Mouse (Mus musculus): ENCODE measurements at regions not wholly inside any gene's neighbourhood (a gene's known extent, or its start where the extent isn't known, plus 50 kb on each side); places are given as distances from the start of the nearest gene placed in this dataset.
A peak's percentile ranks its signal among the peaks of the same experiment; 100 is the strongest.

GRCm38 (mm10) chr15:49555793-49556192 lies 4328.9 kb upstream of the Gm7489 start:
- DNase-seq (ENCODE audit: extremely low read depth): no peak
- dilution Hi-C loops (cut with MboI; ENCODE audit: extremely low pct_ligation_motif_present, extremely low pct_unique_long_range_greater_than_20kb, low sequenced_read_pairs): no loop called here
- in situ Hi-C loops (cut with MboI; ENCODE audit: low pct_ligation_motif_present, low pct_unique_long_range_greater_than_20kb, low sequenced_read_pairs): no loop called here

GRCm38 (mm10) chr15:49560401-49560800 lies 4324.3 kb upstream of the Gm7489 start:
- peaks cover 31% of the 10 kb centered on the region for H3K9me3 ChIP-seq (replicated peaks; ENCODE audit: low read length)
- H3K27me3 ChIP-seq (replicated peaks): no peaks in the 10 kb centered on the region
- no peak overlapping the region for H3K9ac ChIP-seq (ENCODE audit: insufficient read depth, low read depth)
- H3K36me3 ChIP-seq (replicated peaks in 1 of 2; ENCODE audit: control insufficient read depth in 1 of 2, insufficient read depth in 1 of 2, low read length in 1 of 2): no peaks in the 10 kb centered on the region
- dilution Hi-C loops (cut with MboI; ENCODE audit: extremely low pct_ligation_motif_present, extremely low pct_unique_long_range_greater_than_20kb, low sequenced_read_pairs) (no loop called here), in situ Hi-C loops (cut with MboI; ENCODE audit: low pct_ligation_motif_present, low pct_unique_long_range_greater_than_20kb, low sequenced_read_pairs) (no loop called here)
- DNase-seq (ENCODE audit: extremely low read depth): no peak
- TF ChIP-seq CHD2 (IDR thresholded peaks at IDR 0.05; ENCODE audit: low read length) (no peak), ZNF384 (IDR thresholded peaks at IDR 0.05; ENCODE audit: low read depth, low read length) (no peak), POLR2A (IDR thresholded peaks at IDR 0.05; ENCODE audit: low read depth, low read length) (no peak), USF2 (conservative IDR thresholded peaks at IDR 0.05; ENCODE audit: low read depth, low read length) (no peak), CTCF (conservative IDR thresholded peaks at IDR 0.05 in 1 of 2, IDR thresholded peaks at IDR 0.05 in 1 of 2; ENCODE audit: low read depth in 2 of 2, low read length in 2 of 2) (no peak), RAD21 (IDR thresholded peaks at IDR 0.05; ENCODE audit: low read depth, low read length) (no peak), RCOR1 (conservative IDR thresholded peaks at IDR 0.05; ENCODE audit: low read depth, low read length) (no peak), JUN (IDR thresholded peaks at IDR 0.05; ENCODE audit: insufficient read depth, low read depth, low read length) (no peak), ZC3H11A (IDR thresholded peaks at IDR 0.05; ENCODE audit: low read depth, low read length) (no peak), E2F4 (IDR thresholded peaks at IDR 0.05; ENCODE audit: insufficient replicate concordance, low read depth, low read length) (no peak), GABPA (IDR thresholded peaks at IDR 0.05; ENCODE audit: insufficient replicate concordance, low read depth, low read length) (no peak), BHLHE40 (IDR thresholded peaks at IDR 0.05; ENCODE audit: low read depth, low read length) (no peak), JUND (conservative IDR thresholded peaks at IDR 0.05; ENCODE audit: low read depth, low read length) (no peak), USF1 (IDR thresholded peaks at IDR 0.05; ENCODE audit: low read depth, low read length) (no peak), MAX (IDR thresholded peaks at IDR 0.05; ENCODE audit: low read length) (no peak), MXI1 (IDR thresholded peaks at IDR 0.05; ENCODE audit: low read depth, low read length) (no peak), NELFE (IDR thresholded peaks at IDR 0.05; ENCODE audit: low read depth, low read length) (no peak), ELF1 (IDR thresholded peaks at IDR 0.05; ENCODE audit: low read depth, low read length) (no peak), POLR2AphosphoS2 (IDR thresholded peaks at IDR 0.05; ENCODE audit: low read depth, low read length) (no peak), TBP (conservative IDR thresholded peaks at IDR 0.05; ENCODE audit: low read depth, low read length) (no peak)
- H3K27ac ChIP-seq (ENCODE audit: insufficient read depth, low read depth): no peak overlapping the region
- H3K79me2 ChIP-seq (replicated peaks; ENCODE audit: control insufficient read depth, extremely low read depth, insufficient read depth, poor library complexity, severe bottlenecking): no peaks in the 10 kb centered on the region
- no peaks in the 10 kb centered on the region for H3K4me1 ChIP-seq (ENCODE audit: control insufficient read depth in 1 of 2, insufficient read depth in 2 of 2)
- no peak overlapping the region for H3K4me3 ChIP-seq (replicated peaks in 1 of 3; ENCODE audit: low read depth in 2 of 3, low read length in 2 of 3, poor library complexity in 1 of 3)
- H3K4me2 ChIP-seq (ENCODE audit: insufficient read depth, low read depth, poor library complexity, severe bottlenecking): no peak overlapping the region

More at GRCm38 (mm10) chr15:49555793-49556192, 4328.9 kb upstream of the Gm7489 start:
- H3K4me2 ChIP-seq (ENCODE audit: insufficient read depth, low read depth, poor library complexity, severe bottlenecking): no peak overlapping the region
- peaks cover 38% of the 10 kb centered on the region for H3K9me3 ChIP-seq (replicated peaks; ENCODE audit: low read length)
- H3K9ac ChIP-seq (ENCODE audit: insufficient read depth, low read depth): no peak overlapping the region
- no peaks in the 10 kb centered on the region for H3K4me1 ChIP-seq (ENCODE audit: control insufficient read depth in 1 of 2, insufficient read depth in 2 of 2)
- H3K4me3 ChIP-seq (replicated peaks in 1 of 3; ENCODE audit: low read depth in 2 of 3, low read length in 2 of 3, poor library complexity in 1 of 3): no peak overlapping the region
- H3K36me3 ChIP-seq (replicated peaks in 1 of 2; ENCODE audit: control insufficient read depth in 1 of 2, insufficient read depth in 1 of 2, low read length in 1 of 2): no peaks in the 10 kb centered on the region
- H3K79me2 ChIP-seq (replicated peaks; ENCODE audit: control insufficient read depth, extremely low read depth, insufficient read depth, poor library complexity, severe bottlenecking): no peaks in the 10 kb centered on the region
- no peak overlapping the region for H3K27ac ChIP-seq (ENCODE audit: insufficient read depth, low read depth)
- no peaks in the 10 kb centered on the region for H3K27me3 ChIP-seq (replicated peaks)
- TF ChIP-seq UBTF (IDR thresholded peaks at IDR 0.05; ENCODE audit: low read depth, low read length) (no peak), CTCF (conservative IDR thresholded peaks at IDR 0.05 in 1 of 2, IDR thresholded peaks at IDR 0.05 in 1 of 2; ENCODE audit: low read depth in 2 of 2, low read length in 2 of 2) (peak in 1 of 2 experiments; percentile 22; a peak in 2 of 4 replicates), RAD21 (IDR thresholded peaks at IDR 0.05; ENCODE audit: low read depth, low read length) (peak; percentile 22)
